ENCODE assay signal across 21 mouse cellular contexts in the genomic region with DNA sequence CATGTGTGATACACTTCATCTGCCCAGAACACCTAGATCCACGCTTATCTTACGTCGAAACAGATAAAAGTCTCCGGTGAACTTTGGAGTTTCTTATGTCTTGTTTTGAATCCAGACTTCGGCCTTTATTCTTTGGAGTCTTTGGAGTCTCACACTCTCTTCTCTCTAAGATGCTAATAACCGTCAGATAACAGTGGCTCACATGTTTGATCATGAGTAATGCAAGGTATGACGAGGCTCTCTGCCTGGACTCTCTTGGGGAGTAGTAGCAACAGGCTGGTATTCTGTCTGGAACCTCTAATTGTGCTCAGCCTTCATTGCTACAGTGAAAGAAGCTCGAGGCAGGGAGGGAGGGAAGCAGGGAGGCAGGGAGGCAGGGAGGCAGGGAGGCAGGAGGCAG. TPM values are rescaled to one million over a fixed set of nuclear protein-coding genes. Genes with fewer than 3 reads are reported as not detected.
"Had no signal": no experiment of that assay in that cellular context is flagged by ENCODE, and none has a peak within 500 bp of the region (broad histone marks: within the 10 kb centered on the region; RNA-seq: fewer than 3 reads in every experiment).

No protein-coding gene starts in this region.

- H3K27ac ChIP-seq: midbrain, embryonic 13.5 days; midbrain, embryonic 15.5 days; neural tube, embryonic 12.5 days had no signal

- H3K4me3 ChIP-seq: megakaryocyte, embryonic 14.5 days; midbrain, embryonic 13.5 days; midbrain, embryonic 15.5 days; neural tube, embryonic 12.5 days had no signal

- H3K9ac ChIP-seq: lung, embryonic 14.5 days; midbrain, embryonic 13.5 days; midbrain, embryonic 15.5 days; neural tube, embryonic 12.5 days had no signal

- H3K27me3 ChIP-seq: midbrain, embryonic 13.5 days; midbrain, embryonic 15.5 days; neural tube, embryonic 12.5 days had no signal

- H3K9me3 ChIP-seq: midbrain, embryonic 13.5 days; midbrain, embryonic 15.5 days; neural tube, embryonic 12.5 days had no signal

- H3K4me2 ChIP-seq: lung, embryonic 14.5 days; midbrain, embryonic 11.5 days; midbrain, embryonic 13.5 days; midbrain, embryonic 15.5 days; neural tube, embryonic 12.5 days had no signal

- DNase-seq: lung, adult 18-20 months; lung, embryonic 14.5 days; lung, postnatal 10 days; lung, postnatal 4 days; right cerebral cortex, postnatal 14 days; spleen, adult 18-20 months; thymus, adult 18-20 months; thymus, postnatal 14 days; thymus, postnatal 4 days had no signal

- ATAC-seq: midbrain, embryonic 13.5 days; midbrain, embryonic 15.5 days had no signal

- H3K4me1 ChIP-seq: midbrain, embryonic 13.5 days; midbrain, embryonic 15.5 days; neural tube, embryonic 12.5 days had no signal

- H3K36me3 ChIP-seq: midbrain, embryonic 13.5 days; midbrain, embryonic 15.5 days; neural tube, embryonic 12.5 days had no signal

RNA-seq across cellular contexts. Expression of gene Guca2b, which starts 1.3 kb away (rescaled TPM):
- total RNA-seq: midbrain, postnatal 0 days; monocyte, adult 5-6 weeks; neutrophil, adult 5-6 weeks had no signal
- polyA plus RNA-seq: lung, embryonic 14.5 days; lung, embryonic 16.5 days; midbrain, embryonic 11.5 days; midbrain, embryonic 13.5 days; midbrain, embryonic 15.5 days; midbrain, postnatal 0 days; neural tube, embryonic 12.5 days; neural tube, embryonic 14.5 days; stomach, embryonic 14.5 days had no signal

RNA-seq across cellular contexts. Expression of gene Guca2a, which starts 22.5 kb away (rescaled TPM):
- total RNA-seq: midbrain, postnatal 0 days; monocyte, adult 5-6 weeks; neutrophil, adult 5-6 weeks had no signal
- polyA plus RNA-seq: midbrain, embryonic 11.5 days; midbrain, embryonic 13.5 days; midbrain, embryonic 15.5 days; midbrain, postnatal 0 days; neural tube, embryonic 12.5 days; neural tube, embryonic 14.5 days; stomach, embryonic 14.5 days; thymus, postnatal 0 days had no signal
